Mouse (Mus musculus) C2C12 (cell line): ENCODE measurements around the gene Malsu1. TPM values are rescaled to one million over a fixed set of nuclear protein-coding genes. Genes with fewer than 3 reads are reported as not detected.

Experiments used
- H3K27me3 ChIP-seq: one replicate; pipeline ENCODE4 v1.6.1; 2011; ENCODE audit not compliant: control insufficient read depth, insufficient read depth, insufficient read length
- H3K36me3 ChIP-seq: one replicate; pipeline ENCODE4 v1.6.1; 2011; ENCODE audit not compliant: control insufficient read depth, insufficient read depth
- H3K4me3 ChIP-seq: one replicate; pipeline ENCODE4 v1.5.1; 2011; ENCODE audit warnings: mild to moderate bottlenecking, control low read depth; ENCODE audit not compliant: poor library complexity, insufficient read depth, severe bottlenecking
- H3K79me2 ChIP-seq: one replicate; pipeline ENCODE4 v1.6.1; 2011; ENCODE audit not compliant: control insufficient read depth, insufficient read depth
- H3K79me3 ChIP-seq: one replicate; pipeline ENCODE4 v1.6.1; 2011; ENCODE audit warnings: low read depth, control low read depth
- H3ac ChIP-seq: one replicate; pipeline ENCODE3; 2011; ENCODE audit warnings: low read depth; ENCODE audit not compliant: control insufficient read depth, insufficient read length
- CEBPB ChIP-seq: IDR thresholded peaks from one replicate; pipeline ENCODE4 v1.6.1; 2011; ENCODE audit warnings: low read depth, mild to moderate bottlenecking, control low read depth, moderate library complexity
- CTCF ChIP-seq: IDR thresholded peaks from one replicate; pipeline ENCODE4 v1.5.1; 2011; ENCODE audit not compliant: control insufficient read depth, insufficient read depth, insufficient read length
- FOSL1 ChIP-seq: IDR thresholded peaks from one replicate; pipeline ENCODE4 v1.8.0; 2011; ENCODE audit warnings: mild to moderate bottlenecking, low read length; ENCODE audit not compliant: poor library complexity, insufficient read depth, severe bottlenecking
- MAX ChIP-seq: IDR thresholded peaks from one replicate; pipeline ENCODE4 v1.6.1; 2011; ENCODE audit warnings: mild to moderate bottlenecking, control low read depth
- MYOD1 ChIP-seq: IDR thresholded peaks from one replicate; pipeline ENCODE4 v1.6.1; 2011; ENCODE audit warnings: low read depth; ENCODE audit not compliant: control insufficient read depth, insufficient read length
- MYOG ChIP-seq: IDR thresholded peaks from one replicate; pipeline ENCODE4 v1.6.1; 2011; ENCODE audit not compliant: control insufficient read depth, insufficient read length; ENCODE audit errors: extremely low read depth
- USF1 ChIP-seq: IDR thresholded peaks from one replicate; pipeline ENCODE4 v1.6.1; 2011; ENCODE audit warnings: low read depth, mild to moderate bottlenecking, control low read depth, moderate library complexity
- polyA plus RNA-seq: library from polyadenylated mRNA; unstranded; fragments of >200 nt; fragmentation: generic; extraction: Trizol; gene quantifications from one replicate; pipeline ENCODE4 v1.2.1, GENCODE M21; 2012; ENCODE audit warnings: missing spikeins

Gene Malsu1
- polyA plus RNA-seq, 1 experiment = 19.3 TPM

- TF ChIP-seq FOSL1 (no peak), CTCF (no peak), CEBPB (no peak), MYOG (no peak), USF1 (no peak), MAX (no peak), MYOD1 (no peak)
- Histone ChIP-seq H3K4me3 (no peak overlapping the region), H3K79me2 (no peaks in the 10 kb centered on the region), H3K27me3 (peaks cover 3% of the 10 kb centered on the region), H3K36me3 (no peaks in the 10 kb centered on the region), H3K79me3 (no peaks in the 10 kb centered on the region), H3ac (no peak overlapping the region)
Observed at GRCm38 (mm10) chr6:49132352-49133090, 58.9 kb downstream of the Malsu1 start.

Other genes with a start within 250 kb of the Malsu1 start
- gene Tmem176a, start 232.9 kb upstream of the Malsu1 start, polyA plus RNA-seq = 2.1 TPM
- gene Tmem176b, start 232.3 kb upstream of the Malsu1 start, polyA plus RNA-seq = 8.0 TPM
- not detected for gene Aoc1, start 200.9 kb upstream of the Malsu1 start, polyA plus RNA-seq
- gene 1600015I10Rik, start 143.9 kb upstream of the Malsu1 start, polyA plus RNA-seq = not detected
- not detected for gene Doxl2, start 98.8 kb upstream of the Malsu1 start, polyA plus RNA-seq
- gene Svs1, start 86.9 kb upstream of the Malsu1 start, polyA plus RNA-seq = not detected
- gene Gpnmb, start 37.2 kb upstream of the Malsu1 start, polyA plus RNA-seq = 0.88 TPM
- 0.30 TPM for gene Igf2bp3, start 141.2 kb downstream of the Malsu1 start, polyA plus RNA-seq
- 48.5 TPM for gene Tra2a, start 190.2 kb downstream of the Malsu1 start, polyA plus RNA-seq
- 3.4 TPM for gene Ccdc126, start 245.5 kb downstream of the Malsu1 start, polyA plus RNA-seq